In genomic region chr5:108774630-108775306, GRCm38 (mm10) we compare ENCODE assay signal across 20 mouse cellular contexts. TPM values are rescaled to one million over a fixed set of nuclear protein-coding genes. Genes with fewer than 3 reads are reported as not detected.
"Had no signal": no experiment of that assay in that cellular context is flagged by ENCODE, and none has a peak within 500 bp of the region (broad histone marks: within the 10 kb centered on the region; RNA-seq: fewer than 3 reads in every experiment).

TSS of gene Rnf212 (minus strand) at chr5:108774982.

- H3K9me3 ChIP-seq: kidney, embryonic 15.5 days; limb, embryonic 12.5 days; liver, embryonic 13.5 days; lung, embryonic 15.5 days; midbrain, embryonic 15.5 days; neural tube, embryonic 12.5 days had no signal

- DNase-seq: kidney, postnatal 14 days; layer of hippocampus, postnatal 36 days; liver; liver, embryonic 13.5 days; liver, postnatal 0 days; lung, postnatal 14 days; thymus, adult 2 months; thymus, postnatal 25 days had no signal

- H3K9ac ChIP-seq: kidney, embryonic 15.5 days; limb, embryonic 12.5 days; liver, embryonic 13.5 days; liver, postnatal 0 days; lung, embryonic 15.5 days; midbrain, embryonic 15.5 days; neural tube, embryonic 12.5 days had no signal

- H3K27me3 ChIP-seq: kidney, embryonic 15.5 days; limb, embryonic 12.5 days; liver, embryonic 13.5 days; lung, embryonic 15.5 days; midbrain, embryonic 15.5 days; neural tube, embryonic 12.5 days had no signal

- H3K36me3 ChIP-seq: kidney, embryonic 15.5 days; limb, embryonic 12.5 days; liver, embryonic 13.5 days; lung, embryonic 15.5 days; midbrain, embryonic 15.5 days; neural tube, embryonic 12.5 days had no signal

- H3K27ac ChIP-seq: kidney, embryonic 15.5 days; limb, embryonic 12.5 days; liver, embryonic 13.5 days; lung, embryonic 15.5 days; macrophage; midbrain, embryonic 15.5 days; neural tube, embryonic 12.5 days had no signal

- H3K4me1 ChIP-seq: kidney, embryonic 15.5 days; limb, embryonic 12.5 days; liver, embryonic 13.5 days; lung, embryonic 15.5 days; megakaryocyte, embryonic 14.5 days; midbrain, embryonic 15.5 days; neural tube, embryonic 12.5 days had no signal

- H3K4me3 ChIP-seq: kidney, embryonic 15.5 days; limb, embryonic 12.5 days; liver, embryonic 13.5 days; lung, embryonic 15.5 days; megakaryocyte, embryonic 14.5 days; midbrain, embryonic 15.5 days; neural tube, embryonic 12.5 days had no signal

RNA-seq across cellular contexts. Expression of gene Rnf212, which starts in this region (rescaled TPM):
- total RNA-seq: layer of hippocampus, adult 8-10 months; layer of hippocampus, postnatal 36 days; left cerebral cortex, postnatal 36 days; monocyte, adult 5-6 weeks; neutrophil, adult 5-6 weeks had no signal
- polyA plus RNA-seq: kidney, embryonic 15.5 days; lung, embryonic 15.5 days; macrophage; midbrain, embryonic 11.5 days; midbrain, embryonic 15.5 days; neural tube, embryonic 12.5 days had no signal
